Mouse (Mus musculus) forebrain, embryonic 11.5 days (tissue): ENCODE results near the gene Dhdds. TPM values are rescaled to one million over a fixed set of nuclear protein-coding genes. Genes with fewer than 3 reads are reported as not detected.

ENCODE experiments used
- ATAC-seq: fragments of 200-750 bp; cut with Nextera tagmentation; replicated peaks from 2 replicates; pipeline ENCODE4 v1.8.0; 2017; ENCODE audit warnings: moderate TSS enrichment; ENCODE audit not compliant: low FRiP score
- DNase-seq: peaks from one replicate; pipeline ENCODE4 v3.0.0-alpha.2; 2017; ENCODE audit warnings: low spot score
- H3K27ac ChIP-seq: fragments of 300-500 bp; sonication (generic); 2 replicates; pipeline ENCODE4 v1.5.1; 2014; ENCODE audit warnings: low read depth, low read length
- H3K27me3 ChIP-seq: fragments of 300-500 bp; sonication (generic); 2 replicates; pipeline ENCODE4 v1.6.1; 2014; ENCODE audit warnings: mild to moderate bottlenecking, low read length, mixed read lengths; ENCODE audit not compliant: control insufficient read depth, insufficient read depth
- H3K36me3 ChIP-seq: fragments of 300-500 bp; sonication (generic); 2 replicates; pipeline ENCODE4 v1.6.1; 2014; ENCODE audit warnings: mild to moderate bottlenecking, low read length, moderate library complexity, mixed read lengths; ENCODE audit not compliant: control insufficient read depth, insufficient read depth
- H3K4me1 ChIP-seq: fragments of 300-500 bp; sonication (generic); replicated peaks from 2 replicates; pipeline ENCODE4 v1.6.1; 2014; ENCODE audit warnings: low read length, mixed read lengths; ENCODE audit not compliant: control insufficient read depth, insufficient read depth
- H3K4me2 ChIP-seq: fragments of 300-500 bp; sonication (generic); 2 replicates; pipeline ENCODE4 v1.6.1; 2014; ENCODE audit warnings: low read depth, mild to moderate bottlenecking, low read length, moderate library complexity, mixed read lengths; ENCODE audit not compliant: severe bottlenecking
- H3K4me3 ChIP-seq: fragments of 300-500 bp; sonication (generic); 2 replicates; pipeline ENCODE4 v1.5.1; 2014; ENCODE audit warnings: low read depth, low read length
- H3K9ac ChIP-seq: fragments of 300-500 bp; sonication (generic); 2 replicates; pipeline ENCODE4 v1.6.1; 2014; ENCODE audit warnings: low read length
- H3K9me3 ChIP-seq: fragments of 300-500 bp; sonication (generic); 2 replicates; pipeline ENCODE4 v1.6.1; 2016; ENCODE audit warnings: low read length, mixed read lengths; ENCODE audit not compliant: control insufficient read depth
- WGBS: fragments of 180-500 bp; shearing (Covaris S2); extraction: QIAGEN DNeasy Blood & Tissue Kit; methylation state at CpG from one replicate; pipeline ENCODE4 v1.1.7; 2014; 5-methylcytosine and 5-hydroxymethylcytosine counted together
- polyA plus RNA-seq: library from polyadenylated mRNA; unstranded; fragments of >200 nt; fragmentation: Nextera tagmentation; extraction: Ambion mirVana; gene quantifications from 2 replicates; pipeline ENCODE4 v1.2.1, GENCODE M21; 2014

Dhdds gene
- polyA plus RNA-seq, 1 experiment from 2014 or later = 46.5 TPM

GRCm38 (mm10) chr4:133956358-133956757, 44.4 kb downstream of the Dhdds start:
- whole genome bisulfite sequencing = 89% methylated on average over 4 of the region's 4 CpGs
- no peak for ATAC-seq

GRCm38 (mm10) chr4:133946736-133947135, 54.0 kb downstream of the Dhdds start:
- 71% methylated on average over 4 of the region's 4 CpGs for WGBS
- Histone ChIP-seq H3K36me3 (no peaks in the 10 kb centered on the region), H3K9ac (no peak overlapping the region), H3K4me3 (no peak overlapping the region), H3K9me3 (no peaks in the 10 kb centered on the region), H3K4me1 (no peaks in the 10 kb centered on the region), H3K4me2 (no peak overlapping the region), H3K27ac (no peak overlapping the region), H3K27me3 (no peaks in the 10 kb centered on the region)
- no peak for DNase-seq
- ATAC-seq = no peak

More at GRCm38 (mm10) chr4:133956358-133956757, 44.4 kb downstream of the Dhdds start:
- Histone ChIP-seq H3K4me3 (no peak overlapping the region), H3K27me3 (no peaks in the 10 kb centered on the region), H3K27ac (no peak overlapping the region), H3K36me3 (no peaks in the 10 kb centered on the region), H3K4me1 (no peaks in the 10 kb centered on the region), H3K4me2 (no peak overlapping the region), H3K9me3 (no peaks in the 10 kb centered on the region), H3K9ac (no peak overlapping the region)
- DNase-seq = no peak

DNA sequence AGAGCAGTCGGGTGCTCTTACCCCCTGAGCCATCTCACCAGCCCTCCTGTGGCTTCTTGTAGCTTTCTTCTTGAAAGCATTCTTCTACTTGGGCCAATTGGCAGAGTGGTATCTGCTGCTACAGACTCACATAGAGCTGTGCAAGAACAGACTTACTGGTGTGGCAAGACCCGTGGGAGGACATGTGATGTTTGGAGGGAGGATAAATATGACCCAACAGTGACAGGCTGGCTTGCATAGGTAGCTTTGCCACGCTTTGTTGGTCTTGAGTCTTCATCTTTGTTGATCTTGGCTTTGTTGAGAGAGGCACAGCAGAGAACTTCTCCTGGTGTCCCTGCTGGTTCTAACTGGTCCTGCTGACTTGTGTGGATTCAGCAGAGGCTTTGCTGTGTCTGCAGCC, 56.9 kb downstream of the Dhdds start:
- Histone ChIP-seq H3K9ac (no peak overlapping the region), H3K4me2 (no peak overlapping the region), H3K4me1 (no peaks in the 10 kb centered on the region), H3K36me3 (no peaks in the 10 kb centered on the region), H3K27me3 (no peaks in the 10 kb centered on the region), H3K9me3 (no peaks in the 10 kb centered on the region), H3K27ac (no peak overlapping the region), H3K4me3 (no peak overlapping the region)
- ATAC-seq (no peak), DNase-seq (no peak)
- whole genome bisulfite sequencing = 87% methylated on average over 3 of the region's 3 CpGs

DNA sequence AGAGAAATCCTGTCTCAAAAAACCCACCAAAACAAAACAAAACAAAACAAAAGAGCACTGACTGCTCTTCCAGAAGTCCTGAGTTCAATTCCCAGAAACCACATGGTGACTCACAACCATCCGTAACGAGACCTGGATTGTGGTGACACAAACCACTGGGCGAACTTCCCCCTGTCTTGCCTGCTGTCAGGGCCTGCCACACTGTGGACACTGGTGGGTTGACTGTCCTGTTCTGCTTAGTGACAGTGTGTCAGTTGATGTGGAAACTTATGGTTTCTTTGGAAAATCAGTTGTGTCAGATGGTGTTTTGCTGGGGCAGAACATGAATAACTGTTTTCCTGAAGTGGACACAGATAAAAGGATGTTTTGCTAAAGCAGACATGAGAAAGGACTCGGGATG, 58.0 kb downstream of the Dhdds start:
- ATAC-seq (no peak), DNase-seq (no peak)
- no peaks in the 10 kb centered on the region for H3K27me3 ChIP-seq
- 95% methylated on average over 4 of the region's 4 CpGs for WGBS
- H3K27ac ChIP-seq = no peak overlapping the region
- H3K4me1 ChIP-seq = no peaks in the 10 kb centered on the region
- H3K9ac ChIP-seq = no peak overlapping the region
- no peak overlapping the region for H3K4me3 ChIP-seq
- H3K36me3 ChIP-seq = no peaks in the 10 kb centered on the region
- no peak overlapping the region for H3K4me2 ChIP-seq
- no peaks in the 10 kb centered on the region for H3K9me3 ChIP-seq

DNA sequence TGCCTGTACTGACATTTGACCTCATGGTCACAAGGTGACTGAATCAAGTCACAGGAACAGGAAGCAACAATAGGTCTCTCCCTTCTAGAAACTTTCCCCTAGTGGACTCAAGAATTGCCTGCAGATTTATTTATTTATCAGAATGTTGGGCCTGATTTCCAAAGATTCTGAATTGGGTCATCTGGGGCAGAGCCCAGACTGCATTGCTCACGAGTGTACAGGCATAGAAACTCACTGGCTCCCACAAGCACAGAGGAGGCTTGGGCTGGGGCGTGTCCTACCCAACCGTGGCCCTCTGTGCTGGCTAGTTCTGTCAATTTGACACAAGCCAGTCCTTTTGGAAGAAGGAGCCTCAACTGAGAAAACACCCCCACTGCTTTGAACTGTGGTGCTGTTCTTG, 59.1 kb downstream of the Dhdds start:
- no peak overlapping the region for H3K27ac ChIP-seq

GRCm38 (mm10) chr4:133940386-133941260, 60.1 kb downstream of the Dhdds start:
- ATAC-seq (no peak), DNase-seq (no peak)
- no peak overlapping the region for H3K27ac ChIP-seq
- H3K4me3 ChIP-seq = no peak overlapping the region
- 86% methylated on average over 13 of the region's 13 CpGs for WGBS
- no peak overlapping the region for H3K9ac ChIP-seq
- H3K4me1 ChIP-seq = no peaks in the 10 kb centered on the region
- no peak overlapping the region for H3K4me2 ChIP-seq
- no peaks in the 10 kb centered on the region for H3K27me3 ChIP-seq
- H3K9me3 ChIP-seq = no peaks in the 10 kb centered on the region
- no peaks in the 10 kb centered on the region for H3K36me3 ChIP-seq

More for the DNA sequence above, 59.1 kb downstream of the Dhdds start:
- Histone ChIP-seq H3K9me3 (no peaks in the 10 kb centered on the region), H3K27me3 (no peaks in the 10 kb centered on the region), H3K4me2 (no peak overlapping the region), H3K36me3 (no peaks in the 10 kb centered on the region), H3K9ac (no peak overlapping the region), H3K4me3 (no peak overlapping the region), H3K4me1 (no peaks in the 10 kb centered on the region)
- 61% methylated on average over 3 of the region's 3 CpGs for WGBS
- ATAC-seq = no peak
- no peak for DNase-seq

GRCm38 (mm10) chr4:133938077-133938476, 62.6 kb downstream of the Dhdds start:
- Histone ChIP-seq H3K9me3 (no peaks in the 10 kb centered on the region), H3K4me1 (no peaks in the 10 kb centered on the region), H3K27me3 (no peaks in the 10 kb centered on the region), H3K4me3 (no peak overlapping the region), H3K27ac (no peak overlapping the region), H3K36me3 (no peaks in the 10 kb centered on the region), H3K4me2 (no peak overlapping the region), H3K9ac (no peak overlapping the region)
- 71% methylated on average over 2 of the region's 2 CpGs for WGBS
- no peak for ATAC-seq
- no peak for DNase-seq

DNA sequence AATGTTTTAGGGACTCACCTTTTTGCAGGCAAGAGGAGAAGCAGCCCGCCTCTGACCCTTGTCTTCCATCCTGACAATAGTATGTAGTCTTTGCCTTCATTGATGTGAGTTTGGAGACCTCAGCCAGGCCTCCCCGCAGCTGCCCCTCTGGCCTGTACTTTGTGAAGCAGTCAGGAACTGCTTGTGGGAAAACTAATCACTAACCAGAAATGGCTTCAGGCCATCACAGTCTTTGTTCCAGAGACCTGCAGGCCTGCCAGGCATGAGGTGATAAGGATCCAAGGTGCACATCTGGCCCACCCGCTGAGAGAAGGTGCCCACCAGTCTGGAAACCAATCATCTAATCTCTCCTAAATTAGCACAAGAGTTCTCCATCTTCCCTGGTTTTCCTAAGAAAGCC, 68.9 kb downstream of the Dhdds start:
- Histone ChIP-seq H3K9me3 (no peaks in the 10 kb centered on the region), H3K36me3 (no peaks in the 10 kb centered on the region), H3K9ac (no peak overlapping the region), H3K4me2 (no peak overlapping the region), H3K4me1 (no peaks in the 10 kb centered on the region), H3K27me3 (no peaks in the 10 kb centered on the region), H3K4me3 (no peak overlapping the region), H3K27ac (no peak overlapping the region)
- no peak for ATAC-seq
- WGBS = 79% methylated on average over 3 of the region's 3 CpGs
- DNase-seq = no peak

DNA sequence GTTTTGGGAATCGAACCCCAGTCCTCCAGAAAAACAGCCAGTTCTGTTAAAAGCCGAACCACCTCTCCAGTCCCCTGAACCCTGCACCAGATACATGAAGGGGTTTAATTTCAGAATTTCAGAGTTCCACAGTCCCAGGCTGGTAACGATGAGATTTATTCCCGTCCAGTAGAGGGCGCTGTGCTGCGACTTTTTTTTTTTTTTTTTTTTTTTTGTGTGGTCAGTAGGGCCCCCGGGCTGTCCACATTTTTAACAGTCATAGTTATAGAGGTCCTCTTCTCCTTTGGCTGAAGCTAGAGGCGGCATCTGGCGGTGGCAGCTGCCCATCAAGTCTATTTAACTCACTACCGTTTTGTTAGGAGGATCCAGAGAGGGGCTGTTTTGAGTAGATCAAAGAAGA, 69.4 kb downstream of the Dhdds start:
- Histone ChIP-seq H3K36me3 (no peaks in the 10 kb centered on the region), H3K4me1 (no peaks in the 10 kb centered on the region), H3K9me3 (no peaks in the 10 kb centered on the region), H3K4me3 (no peak overlapping the region), H3K27me3 (no peaks in the 10 kb centered on the region), H3K4me2 (no peak overlapping the region), H3K27ac (no peak overlapping the region), H3K9ac (no peak overlapping the region)
- no peak for ATAC-seq
- DNase-seq = no peak
- 18% methylated on average over 10 of the region's 10 CpGs for WGBS
